30 mouse cellular contexts compared by ENCODE assay signal in genomic region chr8:116618797-116619196, GRCm38 (mm10).
DNase-seq lines count a peak whose midpoint lies in the region; ATAC-seq and TF ChIP-seq lines count a peak whose summit lies in the region.
"Had no signal": no experiment of that assay in that cellular context is flagged by ENCODE, and none has a peak within 500 bp of the region (broad histone marks: within the 10 kb centered on the region; RNA-seq: fewer than 3 reads in every experiment).

No protein-coding gene starts in this region.

- TF ChIP-seq CTCF in left cerebral cortex, adult 2 months (IDR thresholded peaks at IDR 0.05): no peak
- TF ChIP-seq CTCF in cortical plate, adult 2 months (IDR thresholded peaks at IDR 0.05; ENCODE audit: extremely low read depth, insufficient read depth, low read length): no peak

- no peaks in the 10 kb centered on the region for H3K9me3 ChIP-seq in midbrain, embryonic 15.5 days
- H3K9me3 ChIP-seq: heart, embryonic 13.5 days; hindbrain, embryonic 10.5 days; hindbrain, embryonic 15.5 days; intestine, embryonic 15.5 days; limb, embryonic 12.5 days; liver, embryonic 15.5 days; neural tube, embryonic 15.5 days had no signal

- no peak for TF ChIP-seq POLR2A in cortical plate, adult 2 months (IDR thresholded peaks at IDR 0.05; ENCODE audit: extremely low read depth, insufficient read depth, low read length)

- H3K9ac ChIP-seq in midbrain, embryonic 15.5 days: no peak overlapping the region
- H3K9ac ChIP-seq: heart, embryonic 13.5 days; hindbrain, embryonic 15.5 days; intestine, embryonic 15.5 days; limb, embryonic 12.5 days; liver, embryonic 15.5 days; lung, embryonic 14.5 days; neural tube, embryonic 15.5 days had no signal

- no peak for ATAC-seq in midbrain, embryonic 15.5 days (replicated peaks)
- ATAC-seq: forebrain, embryonic 14.5 days; intestine, embryonic 15.5 days had no signal

- WGBS in midbrain, embryonic 15.5 days: 88% methylated on average over 10 of the region's 10 CpGs

- H3K4me1 ChIP-seq in cortical plate, adult 2 months (ENCODE audit: control insufficient read depth, insufficient read depth, low read length): peaks cover 15% of the 10 kb centered on the region
- H3K4me1 ChIP-seq in midbrain, embryonic 15.5 days: peaks cover 8% of the 10 kb centered on the region

- peak overlapping the region; percentile 78 for H3K27ac ChIP-seq in left cerebral cortex, adult 2 months
- 0 out of 2 replicates have a peak overlapping the region, but pooled peaks have one; percentile 63 for H3K27ac ChIP-seq in cortical plate, adult 2 months (ENCODE audit: insufficient read depth, low read length)
- H3K27ac ChIP-seq in midbrain, embryonic 15.5 days: no peak overlapping the region
- H3K27ac ChIP-seq: heart, embryonic 13.5 days; hindbrain, embryonic 10.5 days; hindbrain, embryonic 15.5 days; intestine, embryonic 15.5 days; layer of hippocampus, adult 2 months; limb, embryonic 12.5 days; liver, embryonic 15.5 days; neural tube, embryonic 15.5 days had no signal

- no peaks in the 10 kb centered on the region for H3K27me3 ChIP-seq in midbrain, embryonic 15.5 days (replicated peaks)
- H3K27me3 ChIP-seq: hindbrain, embryonic 15.5 days; intestine, embryonic 15.5 days; limb, embryonic 12.5 days; liver, embryonic 15.5 days; neural tube, embryonic 15.5 days had no signal

- no peaks in the 10 kb centered on the region for H3K36me3 ChIP-seq in midbrain, embryonic 15.5 days (replicated peaks)
- H3K36me3 ChIP-seq: G1E; hindbrain, embryonic 15.5 days; intestine, embryonic 15.5 days; limb, embryonic 12.5 days; liver, embryonic 15.5 days had no signal

- no peak overlapping the region for H3K4me2 ChIP-seq in midbrain, embryonic 15.5 days
- H3K4me2 ChIP-seq: heart, embryonic 13.5 days; hindbrain, embryonic 15.5 days; intestine, embryonic 15.5 days; limb, embryonic 12.5 days; liver, embryonic 15.5 days; lung, embryonic 14.5 days; neural tube, embryonic 15.5 days had no signal

- intact Hi-C loops in left cerebral cortex, adult 2 months (cut with DNase I): no loop called here

- peak; percentile 29 to 41 for DNase-seq in left cerebral cortex, adult 2 months (ENCODE audit: extremely low spot score in 1 of 2, low spot score in 2 of 2)
- no peak for DNase-seq in left cerebral cortex, adult 11 months (ENCODE audit: low spot score)
- DNase-seq in right cerebral cortex, postnatal 25 days: peak; percentile 20
- DNase-seq in right cerebral cortex, postnatal 14 days: no peak
- DNase-seq in adrenal gland, adult 2 months: no peak
- DNase-seq: adrenal gland, postnatal 14 days; B cell, adult 2 months; cerebellum, adult 2 months; cerebellum, postnatal 14 days; heart, postnatal 10 days; kidney, adult 2 months; kidney, postnatal 36 days; layer of hippocampus, postnatal 36 days; lung, embryonic 14.5 days; lung, postnatal 14 days; midbrain, embryonic 14.5 days; retina, postnatal 1 day; thymus, postnatal 14 days had no signal

- no peak overlapping the region for H3K4me3 ChIP-seq in left cerebral cortex, adult 2 months
- H3K4me3 ChIP-seq in cortical plate, adult 2 months (ENCODE audit: insufficient read depth, low read length): no peak overlapping the region
- no peak overlapping the region for H3K4me3 ChIP-seq in midbrain, embryonic 15.5 days
- H3K4me3 ChIP-seq: heart, embryonic 13.5 days; hindbrain, embryonic 10.5 days; hindbrain, embryonic 15.5 days; intestine, embryonic 15.5 days; layer of hippocampus, adult 2 months; limb, embryonic 12.5 days; liver, embryonic 15.5 days; neural tube, embryonic 15.5 days had no signal

Comparison
In these comparisons a context has a peak if more than half of its experiments do, and no peak if none do; other contexts are left out.
1. DNase-seq: peak in left cerebral cortex, adult 2 months (2 of 2) and right cerebral cortex, postnatal 25 days (single experiment); none in left cerebral cortex, adult 11 months (single experiment), right cerebral cortex, postnatal 14 days (single experiment) and adrenal gland, adult 2 months (single experiment).